Mouse (Mus musculus) MEL (cell line): ENCODE results near the gene Tnni3k.

Source experiments
- CHD1 ChIP-seq: IDR thresholded peaks from 2 replicates; pipeline ENCODE4 v1.6.1; 2012; ENCODE audit warnings: low read depth, mild to moderate bottlenecking, inconsistent platforms, low read length, improper control_type of control experiment
- CTCF ChIP-seq, 3 experiments: IDR thresholded peaks in 2 of 3; conservative IDR thresholded peaks in 1 of 3; 2 replicates each; pipeline ENCODE4 v1.5.1; 2011 to 2012; ENCODE audit warnings: low read length in 3 of 3, low read depth in 2 of 3, mild to moderate bottlenecking in 2 of 3, improper control_type of control experiment in 1 of 3, inconsistent platforms in 1 of 3, mixed read lengths in 1 of 3, moderate library complexity in 1 of 3; ENCODE audit not compliant: control insufficient read depth in 1 of 3, insufficient read depth in 1 of 3, poor library complexity in 1 of 3, severe bottlenecking in 1 of 3
- EP300 ChIP-seq, 2 experiments: IDR thresholded peaks; 2 replicates each; pipeline ENCODE4 v1.6.1; 2011; ENCODE audit warnings: improper control_type of control experiment in 2 of 2, low read length in 2 of 2, low read depth in 1 of 2, mild to moderate bottlenecking in 1 of 2
- ETS1 ChIP-seq: IDR thresholded peaks from 2 replicates; pipeline ENCODE4 v1.6.1; 2012; ENCODE audit warnings: low read depth, mild to moderate bottlenecking, inconsistent platforms, low read length, improper control_type of control experiment, moderate library complexity
- GATA1 ChIP-seq: IDR thresholded peaks from 2 replicates; pipeline ENCODE4 v1.6.1; 2011; ENCODE audit warnings: low read depth, low read length, improper control_type of control experiment
- JUND ChIP-seq: IDR thresholded peaks from 2 replicates; pipeline ENCODE4 v1.6.1; 2011; ENCODE audit warnings: low read depth, mild to moderate bottlenecking, improper control_type of control experiment, low read length
- MAFK ChIP-seq: IDR thresholded peaks from 2 replicates; pipeline ENCODE4 v1.6.1; 2011; ENCODE audit warnings: low read depth, mild to moderate bottlenecking, low read length, improper control_type of control experiment, borderline replicate concordance
- MAX ChIP-seq: IDR thresholded peaks from 2 replicates; pipeline ENCODE4 v1.6.1; 2011; ENCODE audit warnings: low read length, improper control_type of control experiment
- NELFE ChIP-seq: IDR thresholded peaks from 2 replicates; pipeline ENCODE4 v1.6.1; 2011; ENCODE audit warnings: low read depth, low read length, improper control_type of control experiment
- POLR2A ChIP-seq, 2 experiments: IDR thresholded peaks; 2 replicates each; pipeline ENCODE4 v1.6.1; 2011 to 2012; ENCODE audit warnings: low read length in 2 of 2, mild to moderate bottlenecking in 2 of 2, control low read depth in 1 of 2, improper control_type of control experiment in 1 of 2, low read depth in 1 of 2, moderate library complexity in 1 of 2; ENCODE audit not compliant: control insufficient read depth in 1 of 2, insufficient read depth in 1 of 2, poor library complexity in 1 of 2
- TBP ChIP-seq: IDR thresholded peaks from 2 replicates; pipeline ENCODE4 v1.8.0; 2011; ENCODE audit warnings: low read depth, low read length, improper control_type of control experiment
- TCF12 ChIP-seq: IDR thresholded peaks from 2 replicates; pipeline ENCODE4 v1.6.1; 2014; ENCODE audit warnings: low read depth, mild to moderate bottlenecking, inconsistent platforms, low read length, improper control_type of control experiment, moderate library complexity
- USF1 ChIP-seq: IDR thresholded peaks from 2 replicates; pipeline ENCODE4 v1.6.1; 2014; ENCODE audit warnings: low read depth, mild to moderate bottlenecking, inconsistent platforms, low read length, improper control_type of control experiment, moderate library complexity

DNA sequence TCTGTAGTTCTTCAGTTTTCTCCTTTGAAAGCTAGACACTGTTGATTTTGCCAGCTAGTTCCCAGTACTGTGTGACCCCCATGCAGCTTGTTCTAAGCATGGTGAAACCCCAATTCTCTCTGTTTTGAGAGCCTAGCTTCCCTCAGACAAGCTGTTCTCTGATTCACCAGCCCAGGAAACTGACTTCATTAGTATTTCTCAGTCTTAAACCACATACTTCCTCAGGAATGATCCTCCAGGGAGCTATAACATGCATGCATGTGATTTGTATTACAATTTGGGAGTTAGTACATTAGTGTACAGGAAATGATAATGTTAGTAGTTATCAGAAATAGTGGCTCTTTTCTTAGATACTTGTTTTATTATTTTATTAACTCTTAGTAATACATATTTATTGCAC, 1.4 kb upstream of the Tnni3k start:
- TF ChIP-seq CTCF (IDR thresholded peaks at IDR 0.05 in 2 of 3, conservative IDR thresholded peaks at IDR 0.05 in 1 of 3; ENCODE audit: control insufficient read depth in 1 of 3, insufficient read depth in 1 of 3, low read depth in 2 of 3, low read length in 3 of 3, poor library complexity in 1 of 3, severe bottlenecking in 1 of 3) (no peak), GATA1 (no peak), EP300 (IDR thresholded peaks at IDR 0.05; ENCODE audit: low read depth in 1 of 2, low read length in 2 of 2) (no peak), MAFK (no peak), CHD1 (no peak), USF1 (no peak), NELFE (no peak), JUND (no peak), POLR2A (IDR thresholded peaks at IDR 0.05; ENCODE audit: control insufficient read depth in 1 of 2, insufficient read depth in 1 of 2, low read depth in 1 of 2, low read length in 2 of 2, poor library complexity in 1 of 2) (no peak), TCF12 (no peak), ETS1 (no peak), MAX (no peak), TBP (no peak)
